Mouse (Mus musculus): ENCODE data around the gene Fbxo48. TPM values are rescaled to one million over a fixed set of nuclear protein-coding genes. Genes with fewer than 3 reads are reported as not detected.

The Fbxo48 gene
- total RNA-seq (2021) = 1 to 10 TPM; 1.4 to 1.5 TPM
- long read RNA-seq, experiment 1 = 0 reads
- long read RNA-seq, experiment 2 = 0 reads

DNA sequence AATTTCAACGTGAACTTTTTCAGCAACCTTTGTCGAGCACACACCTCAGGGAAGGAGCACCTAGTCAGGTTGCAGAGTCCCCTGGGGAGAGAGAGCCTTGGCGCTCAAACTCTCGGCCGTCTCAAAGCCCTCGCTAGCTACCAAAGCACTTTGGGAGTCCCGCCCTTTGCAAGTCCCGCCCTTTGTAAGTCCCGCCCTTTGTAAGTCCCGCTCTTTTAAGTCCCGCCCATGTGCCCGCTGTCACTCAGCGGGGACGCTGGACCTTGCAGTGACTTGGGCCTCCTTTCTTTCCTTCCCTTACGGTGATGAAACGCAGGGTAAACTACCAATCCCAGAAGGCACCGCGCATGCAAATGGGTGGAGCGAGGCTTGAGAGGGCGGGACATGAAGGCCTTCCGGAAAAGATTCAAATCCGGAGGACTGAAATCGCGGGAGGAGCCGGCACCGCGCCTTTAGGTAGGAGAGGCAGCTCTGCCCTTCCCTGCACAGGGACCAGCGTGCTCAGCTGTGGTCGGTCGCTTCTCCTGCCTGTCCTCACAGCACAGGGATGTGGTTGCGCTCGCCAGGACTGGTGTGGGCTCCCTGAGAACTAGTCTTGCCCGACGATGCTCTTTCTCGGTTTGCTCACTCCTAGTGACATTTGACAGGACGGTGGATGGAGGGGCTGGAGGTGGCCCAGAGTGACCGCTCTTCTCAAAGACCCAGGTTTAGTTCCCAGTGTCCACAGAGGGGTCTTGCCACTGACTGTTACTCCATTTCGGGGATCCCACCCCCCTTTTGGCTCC lies at the start of gene Fbxo48:
Gene Fbxo48 (plus strand): TSS at position 400 of the 785 bp plus-strand sequence.
- peak; percentile 90 to 95 for DNase-seq (ENCODE audit: low spot score in 2 of 2)

- peak; percentile 27 to 38 for DNase-seq (ENCODE audit: low spot score in 2 of 2)
These were observed 46.7 kb upstream of the Fbxo48 start for GRCm38 (mm10) chr11:16904302-16905011.

GRCm38 (mm10) chr11:16905012-16905332 lies 46.2 kb upstream of the Fbxo48 start:
- DNase-seq (ENCODE audit: low spot score in 2 of 2) = no peak

DNA sequence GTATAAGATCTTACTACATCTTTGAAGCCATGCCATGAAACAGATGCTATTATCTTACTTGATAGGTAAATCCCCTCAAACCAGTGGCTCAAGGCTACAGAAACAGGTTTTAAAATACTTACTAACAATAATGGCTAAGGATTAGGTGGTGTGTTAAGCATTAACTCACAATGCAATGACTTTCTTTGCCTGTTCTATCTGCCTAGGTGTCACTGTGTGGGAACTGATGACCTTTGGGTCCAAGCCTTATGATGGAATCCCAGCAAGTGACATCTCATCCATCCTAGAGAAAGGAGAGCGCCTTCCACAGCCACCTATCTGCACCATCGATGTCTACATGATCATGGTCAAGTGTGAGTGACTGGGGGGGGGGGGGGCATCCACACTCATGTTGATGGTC lies 44.6 kb upstream of the Fbxo48 start:
- DNase-seq (ENCODE audit: low spot score in 2 of 2) = no peak

DNA sequence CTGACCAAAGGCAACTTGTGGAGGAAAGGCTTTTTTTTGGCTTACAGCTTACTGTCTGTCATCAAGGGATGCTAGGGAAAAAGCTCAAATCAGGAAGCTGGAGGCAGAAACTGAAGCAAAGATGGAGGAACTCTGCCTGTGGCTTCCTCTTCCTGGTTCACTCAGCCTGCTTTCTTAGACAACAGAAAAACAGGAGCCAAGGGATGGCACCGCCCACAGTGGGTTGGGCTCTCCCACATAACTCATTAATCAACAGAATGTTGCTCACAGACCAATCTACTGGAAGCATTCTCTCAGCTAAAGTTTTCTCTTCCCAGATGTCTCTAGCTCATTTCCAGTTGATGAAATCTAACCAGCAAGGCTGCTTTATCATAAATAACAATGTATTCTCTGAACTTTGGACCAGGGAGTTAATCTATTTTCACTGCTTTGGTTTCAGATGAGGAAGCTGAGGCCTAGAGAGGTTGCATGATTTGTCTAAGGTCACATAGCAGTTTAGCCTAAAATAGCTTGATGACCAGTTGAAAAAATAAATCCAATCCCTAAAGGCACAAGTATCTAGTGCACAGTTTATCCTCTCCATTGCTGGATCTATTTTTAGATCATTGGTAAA lies 43.6 kb upstream of the Fbxo48 start:
- no peak for DNase-seq (ENCODE audit: low spot score in 2 of 2)

- DNase-seq (ENCODE audit: low spot score in 2 of 2) = no peak
These were observed 36.4 kb upstream of the Fbxo48 start for GRCm38 (mm10) chr11:16914756-16915155.

DNA sequence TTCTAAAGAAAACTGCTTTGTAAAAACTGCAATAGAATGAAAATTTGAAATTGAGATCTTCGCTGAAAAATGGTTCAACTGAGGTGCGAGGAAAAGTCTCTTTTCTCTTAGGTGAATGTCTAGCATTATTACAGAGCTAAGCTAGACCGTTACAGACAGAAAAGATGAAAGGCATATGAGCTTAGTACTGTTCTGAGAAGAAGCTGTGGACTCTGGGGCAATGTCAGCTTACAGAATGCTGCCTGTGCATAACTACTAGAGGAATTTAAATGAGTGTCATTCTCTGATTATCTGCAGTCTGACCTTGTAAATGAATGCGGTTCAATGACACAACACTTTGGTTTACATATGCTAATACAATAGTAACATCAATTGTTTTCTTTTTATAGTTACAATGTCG lies 35.3 kb upstream of the Fbxo48 start:
- DNase-seq (ENCODE audit: low spot score in 2 of 2) = no peak

- no peak for DNase-seq (ENCODE audit: low spot score in 2 of 2)
These were observed 33.7 kb upstream of the Fbxo48 start for GRCm38 (mm10) chr11:16917512-16917911.

- no peak for DNase-seq (ENCODE audit: low spot score in 2 of 2)
These were observed 19.0 kb upstream of the Fbxo48 start for GRCm38 (mm10) chr11:16932159-16932558.

GRCm38 (mm10) chr11:16935577-16936236 lies 15.5 kb upstream of the Fbxo48 start:
- DNase-seq (ENCODE audit: low spot score in 2 of 2) = peak; percentile 17 to 36

- no peak for DNase-seq (ENCODE audit: low spot score in 2 of 2)
These were observed 9.9 kb upstream of the Fbxo48 start for GRCm38 (mm10) chr11:16941103-16941793.

DNA sequence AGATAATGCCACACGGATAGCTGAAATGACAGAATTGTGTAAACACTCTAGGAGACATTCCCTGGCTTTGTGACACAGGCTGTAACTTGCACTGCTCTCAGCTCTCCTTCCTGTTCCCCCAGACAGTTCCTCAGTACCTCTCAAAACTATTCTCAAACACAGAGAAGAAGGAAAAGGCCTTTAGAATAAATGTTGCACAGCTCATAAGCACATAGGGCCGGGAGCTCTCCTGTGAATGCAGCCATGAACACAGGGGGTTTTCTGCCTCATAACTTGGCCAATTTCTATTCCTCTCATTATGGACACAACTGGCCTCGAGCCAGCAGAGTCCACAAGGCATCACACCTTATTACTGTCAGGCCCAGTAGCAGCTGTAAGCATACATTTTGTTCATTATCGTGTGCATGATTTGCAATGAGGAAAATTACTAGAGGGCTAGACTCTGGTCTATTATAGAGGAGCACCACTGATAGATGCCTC lies 9.2 kb upstream of the Fbxo48 start:
- DNase-seq (ENCODE audit: low spot score in 2 of 2) = no peak

DNA sequence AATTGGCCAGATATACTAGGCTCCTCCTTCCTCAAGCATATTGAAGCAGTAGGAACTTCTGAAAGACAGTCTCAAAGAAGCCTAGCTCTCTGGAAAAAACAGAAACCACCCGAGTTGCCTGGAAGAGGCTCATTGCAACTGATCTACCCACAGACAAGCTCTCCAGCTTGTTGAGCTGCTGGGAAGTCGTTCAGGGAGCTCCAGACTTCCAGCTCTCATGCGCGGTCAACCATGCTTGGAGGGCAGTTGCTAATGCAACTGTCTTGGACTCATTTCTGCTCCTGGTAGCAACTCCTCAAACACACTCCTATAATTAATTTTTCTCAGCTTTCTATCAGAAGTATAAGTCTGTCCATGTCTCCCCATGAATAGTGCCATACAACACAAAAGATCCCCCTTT lies 8.2 kb upstream of the Fbxo48 start:
- DNase-seq (ENCODE audit: low spot score in 2 of 2) = no peak

GRCm38 (mm10) chr11:16948756-16949155 lies 2.4 kb upstream of the Fbxo48 start:
- peak in 1 of 2 experiments; percentile 19 for DNase-seq (ENCODE audit: low spot score in 2 of 2)

DNA sequence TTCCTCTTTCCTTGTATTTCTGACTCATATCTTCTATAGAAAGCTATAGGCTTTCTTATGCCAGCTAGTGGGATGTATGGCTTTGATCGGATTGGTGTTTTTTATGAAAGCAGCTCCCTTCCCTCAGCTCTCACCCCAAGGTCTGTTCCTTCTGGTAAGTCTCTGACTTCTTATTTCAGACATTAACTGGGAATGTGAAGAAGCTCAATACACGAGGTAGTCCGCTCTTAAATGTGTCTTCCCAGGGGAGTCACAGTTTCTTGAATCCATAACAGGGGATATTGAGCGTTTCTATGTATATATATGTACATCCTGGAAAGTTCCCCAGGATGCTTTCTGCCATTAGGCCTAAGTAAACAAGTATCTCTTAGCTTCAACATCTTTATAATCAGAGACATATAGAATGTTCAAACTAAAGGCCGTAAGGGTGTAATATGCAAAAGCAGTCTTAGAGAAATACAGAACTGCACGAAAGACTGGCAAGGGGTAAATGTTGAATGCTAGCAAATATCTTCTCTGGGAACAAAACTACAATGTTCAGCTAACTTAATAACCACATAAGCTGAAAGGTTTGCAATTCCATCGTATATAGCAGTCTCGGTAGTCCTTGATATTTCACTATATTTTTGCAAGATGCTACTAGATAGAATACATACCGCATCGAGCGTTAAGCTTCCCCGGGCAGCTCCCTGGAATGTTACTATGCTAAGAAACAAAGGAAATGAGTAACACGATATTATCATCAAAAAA lies 774 bp upstream of the Fbxo48 start:
- no peak for DNase-seq (ENCODE audit: low spot score in 2 of 2)

- no peak for DNase-seq (ENCODE audit: low spot score in 2 of 2)
These were observed 511 bp downstream of the Fbxo48 start for GRCm38 (mm10) chr11:16951761-16952010.

GRCm38 (mm10) chr11:16956115-16956862 lies 5.1 kb downstream of the Fbxo48 start:
- DNase-seq (ENCODE audit: low spot score in 2 of 2) = no peak

DNA sequence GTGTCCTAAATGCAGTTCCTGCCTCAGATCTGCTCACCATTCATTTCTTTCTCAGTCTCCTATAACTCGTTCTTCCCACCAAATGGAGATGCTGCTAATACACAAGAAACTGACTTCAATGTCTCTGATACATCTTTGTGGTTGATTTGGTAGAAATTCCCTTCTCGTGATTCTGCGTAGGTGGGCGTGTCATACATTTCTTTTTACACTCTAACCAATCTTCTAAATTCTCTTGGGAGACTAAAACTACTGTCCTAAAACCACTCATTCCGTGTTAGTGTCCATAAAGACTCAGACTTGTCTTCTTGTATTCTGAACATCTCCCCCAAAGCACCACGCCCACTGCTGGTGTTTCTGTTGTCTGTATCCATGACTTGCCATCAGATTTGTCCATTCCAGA lies 5.9 kb downstream of the Fbxo48 start:
- DNase-seq (ENCODE audit: low spot score in 2 of 2) = no peak

DNA sequence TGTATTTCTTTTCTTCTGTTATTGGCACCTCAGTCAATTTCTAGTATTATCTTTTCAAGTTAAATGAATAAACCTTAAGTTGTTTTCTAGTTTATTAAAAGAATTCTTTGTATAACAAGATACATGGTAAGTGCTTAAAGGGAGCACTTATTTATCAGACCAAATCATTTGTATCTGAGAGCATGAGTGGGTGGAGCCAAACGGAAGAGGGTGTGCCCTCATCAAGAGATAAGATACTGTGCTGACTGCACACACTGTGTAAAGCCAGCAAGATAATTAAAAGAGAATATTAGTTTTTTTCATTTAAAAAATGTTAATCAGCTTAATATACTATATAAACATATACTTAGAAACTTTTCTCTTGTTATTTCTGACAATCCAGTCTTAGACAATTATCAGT lies 7.3 kb downstream of the Fbxo48 start:
- DNase-seq (ENCODE audit: low spot score in 2 of 2) = no peak

DNA sequence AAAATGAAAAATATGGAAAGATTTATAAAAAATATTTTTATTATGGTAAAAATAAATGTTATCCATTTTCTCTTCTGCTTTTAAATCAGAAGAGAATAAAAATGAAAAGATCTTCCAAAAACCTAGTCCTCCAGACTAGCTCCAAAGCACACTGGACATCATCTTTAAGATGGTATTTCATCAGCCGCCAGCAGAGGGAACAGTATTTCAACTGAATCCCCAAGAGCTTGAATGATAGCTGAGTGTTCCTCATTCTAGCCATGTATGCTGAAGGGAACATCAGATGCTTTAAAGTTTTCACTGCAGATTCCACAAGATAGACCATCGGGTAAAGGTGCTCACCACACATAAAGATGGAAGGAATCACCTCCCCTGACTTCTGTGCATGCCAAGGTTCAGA lies 16.6 kb downstream of the Fbxo48 start:
- DNase-seq (ENCODE audit: low spot score in 2 of 2) = peak; percentile 36 to 45

All from left cerebral cortex, adult 18-20 months (tissue).